Mouse (Mus musculus) inflammation-experienced regulatory T-cells (primary cell): ENCODE data around the gene Gm21411. TPM values are rescaled to one million over a fixed set of nuclear protein-coding genes. Genes with fewer than 3 reads are reported as not detected.

Experiments
- polyA plus RNA-seq, 2 experiments: library from polyadenylated mRNA; unstranded; fragments of 100-300 nt; shearing (Covaris generic); gene quantifications; one replicate each; pipeline ENCODE4 v1.2.1; 2017

Gm21411 gene
- polyA plus RNA-seq = 1 to 10 TPM in 1 of 2 experiments, under 1 TPM in 1; 0.23 to 2.3 TPM

DNA sequence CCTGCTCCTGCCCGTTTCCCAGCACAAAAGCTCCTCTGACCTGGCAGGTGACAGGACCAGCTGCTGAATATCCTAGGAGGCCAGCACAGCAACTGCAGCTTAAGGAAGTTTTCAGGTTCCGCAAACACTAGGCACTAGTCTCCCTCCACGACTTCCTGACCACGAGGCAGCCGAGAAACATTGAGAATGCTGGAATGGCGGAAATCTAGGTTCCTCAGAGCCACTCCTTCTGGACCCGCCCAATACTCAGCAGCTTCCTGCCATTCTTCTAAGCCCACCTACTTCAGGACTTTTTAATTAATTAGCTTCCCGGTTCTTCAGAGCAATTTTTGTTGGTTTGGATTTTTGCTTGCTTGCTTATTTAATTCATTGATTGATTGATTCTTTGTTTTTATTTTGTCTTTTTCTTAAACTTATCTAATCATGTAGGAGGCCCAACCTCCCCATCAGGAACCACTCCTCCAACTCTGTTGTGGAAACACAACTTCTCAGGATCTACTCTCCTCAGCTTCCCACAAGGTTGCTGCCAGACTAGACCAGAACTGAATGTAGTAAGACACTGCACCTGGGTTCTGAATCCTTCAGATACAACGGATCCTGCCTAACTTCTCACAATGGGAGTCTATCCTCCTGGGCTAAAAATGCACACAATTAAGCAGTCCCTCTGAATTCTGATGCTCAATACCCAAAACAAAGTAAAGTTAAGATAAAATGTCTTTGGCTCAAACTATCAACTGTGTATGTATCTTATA, at the start of gene Gm21411:
Gene Gm21411, minus strand, starts transcription at position 205 of the 752 bp plus-strand sequence.

Other genes starting within 250 kb of the Gm21411 start
- 10 to 100 TPM in 1 of 2 experiments, 1 to 10 TPM in 1; 3.6 to 10.2 TPM for gene Zfp989, start 62.4 kb upstream of the Gm21411 start, polyA plus RNA-seq
- under 1 TPM in 1 of 2 experiments, not detected in 1; 0.28 TPM for gene Rex2, start 112.3 kb upstream of the Gm21411 start, polyA plus RNA-seq
- gene Zfp991, start 222.4 kb upstream of the Gm21411 start, polyA plus RNA-seq = 1 to 10 TPM; 5.5 to 5.7 TPM